Mouse (Mus musculus) spleen, postnatal 4 days (tissue): ENCODE measurements at regions not wholly inside any gene's neighbourhood (a gene's known extent, or its start where the extent isn't known, plus 50 kb on each side); places are given as distances from the start of the nearest gene placed in this dataset.

Experiments
- DNase-seq, 2 experiments: peaks; one replicate each; pipeline ENCODE4 v3.0.0; 2022; ENCODE audit warnings: low spot score in 2 of 2

GRCm38 (mm10) chr15:69222391-69222790 lies 2721.7 kb upstream of the Lrrc6 start:
- no peak for DNase-seq
